Mouse (Mus musculus): ENCODE results near the gene Onecut1. TPM values are rescaled to one million over a fixed set of nuclear protein-coding genes. Genes with fewer than 3 reads are reported as not detected.

The Onecut1 gene
- polyA plus RNA-seq, 1 experiment: 0.06 TPM

DNA sequence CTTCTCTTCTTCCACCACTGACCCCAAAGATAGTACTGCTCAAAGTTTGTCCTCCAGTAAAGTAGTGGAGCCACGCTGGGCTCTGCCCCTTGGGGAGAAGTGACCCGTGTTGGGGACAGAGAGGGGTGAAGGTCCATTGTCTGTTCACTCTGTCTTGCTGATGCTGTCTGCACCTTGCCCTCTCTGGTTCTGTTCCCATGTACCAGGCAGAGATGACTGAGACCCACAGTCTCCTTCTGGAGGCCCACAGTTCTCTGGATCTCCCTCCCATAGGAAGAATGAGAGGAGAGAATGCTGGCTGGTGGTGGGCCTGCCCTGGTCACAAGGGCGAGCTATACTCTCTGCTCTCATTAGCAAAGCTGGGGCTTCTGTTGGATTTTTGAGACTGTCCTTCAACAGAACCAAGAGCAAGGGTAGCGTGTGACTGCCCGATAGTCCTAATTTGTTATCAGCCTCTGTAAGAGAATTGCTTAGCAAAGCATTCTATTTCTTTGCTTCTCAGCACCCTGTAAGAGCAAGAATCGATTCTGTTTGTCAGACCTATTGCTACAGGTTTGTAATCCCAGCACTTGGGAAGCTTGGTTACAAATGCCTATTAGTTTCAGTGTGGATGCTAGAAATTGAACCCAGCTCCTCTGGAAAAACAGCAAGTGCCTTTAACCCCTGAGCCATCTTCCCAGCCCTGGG is 61.7 kb downstream of the Onecut1 start:
- TF ChIP-seq POLR2A (IDR thresholded peaks at IDR 0.05; ENCODE audit: low read depth, low read length) (no peak), CTCF (IDR thresholded peaks at IDR 0.05; ENCODE audit: extremely low read depth, insufficient read depth, insufficient read length, insufficient replicate concordance) (no peak)
- Histone ChIP-seq H3K4me1 (ENCODE audit: control insufficient read depth, insufficient read depth, insufficient read length) (no peaks in the 10 kb centered on the region), H3K27me3 (ENCODE audit: control insufficient read depth, insufficient read depth, low read length) (no peaks in the 10 kb centered on the region), H3K36me3 (ENCODE audit: control insufficient read depth, insufficient read depth, low read length) (no peaks in the 10 kb centered on the region), H3K4me3 (ENCODE audit: extremely low read depth, insufficient read depth, insufficient read length) (no peak overlapping the region), H3K27ac (ENCODE audit: insufficient read depth, low read length) (no peak overlapping the region)
- 86% methylated on average over 6 of the region's 6 CpGs for WGBS
- no peak for DNase-seq (ENCODE audit: low read depth in 1 of 2, low spot score in 2 of 2)

GRCm38 (mm10) chr9:74925220-74925769 is 63.6 kb downstream of the Onecut1 start:
- H3K4me3 ChIP-seq (ENCODE audit: extremely low read depth, insufficient read depth, insufficient read length): no peak overlapping the region
- H3K27ac ChIP-seq (ENCODE audit: insufficient read depth, low read length): no peak overlapping the region
- H3K27me3 ChIP-seq (ENCODE audit: control insufficient read depth, insufficient read depth, low read length): no peaks in the 10 kb centered on the region
- no peak for TF ChIP-seq POLR2A (IDR thresholded peaks at IDR 0.05; ENCODE audit: low read depth, low read length)
- TF ChIP-seq CTCF (IDR thresholded peaks at IDR 0.05; ENCODE audit: extremely low read depth, insufficient read depth, insufficient read length, insufficient replicate concordance): no peak
- H3K4me1 ChIP-seq (ENCODE audit: control insufficient read depth, insufficient read depth, insufficient read length): no peaks in the 10 kb centered on the region
- H3K36me3 ChIP-seq (ENCODE audit: control insufficient read depth, insufficient read depth, low read length): no peaks in the 10 kb centered on the region
- no peak for DNase-seq (ENCODE audit: low read depth in 1 of 2, low spot score in 2 of 2)
- 90% methylated on average over 10 of the region's 10 CpGs for WGBS

- Histone ChIP-seq H3K4me1 (ENCODE audit: control insufficient read depth, insufficient read depth, insufficient read length) (peaks cover 2% of the 10 kb centered on the region; the same call in 1 of the 2 replicates), H3K4me3 (ENCODE audit: extremely low read depth, insufficient read depth, insufficient read length) (no peak overlapping the region), H3K27ac (ENCODE audit: insufficient read depth, low read length) (no peak overlapping the region), H3K36me3 (ENCODE audit: control insufficient read depth, insufficient read depth, low read length) (no peaks in the 10 kb centered on the region), H3K27me3 (ENCODE audit: control insufficient read depth, insufficient read depth, low read length) (no peaks in the 10 kb centered on the region)
- no peak for DNase-seq (ENCODE audit: low read depth in 1 of 2, low spot score in 2 of 2)
- TF ChIP-seq CTCF (IDR thresholded peaks at IDR 0.05; ENCODE audit: extremely low read depth, insufficient read depth, insufficient read length, insufficient replicate concordance): no peak
- TF ChIP-seq POLR2A (IDR thresholded peaks at IDR 0.05; ENCODE audit: low read depth, low read length): no peak
- 95% methylated on average over 4 of the region's 4 CpGs for WGBS
Observed at GRCm38 (mm10) chr9:74929981-74930423, 68.3 kb downstream of the Onecut1 start.

DNA sequence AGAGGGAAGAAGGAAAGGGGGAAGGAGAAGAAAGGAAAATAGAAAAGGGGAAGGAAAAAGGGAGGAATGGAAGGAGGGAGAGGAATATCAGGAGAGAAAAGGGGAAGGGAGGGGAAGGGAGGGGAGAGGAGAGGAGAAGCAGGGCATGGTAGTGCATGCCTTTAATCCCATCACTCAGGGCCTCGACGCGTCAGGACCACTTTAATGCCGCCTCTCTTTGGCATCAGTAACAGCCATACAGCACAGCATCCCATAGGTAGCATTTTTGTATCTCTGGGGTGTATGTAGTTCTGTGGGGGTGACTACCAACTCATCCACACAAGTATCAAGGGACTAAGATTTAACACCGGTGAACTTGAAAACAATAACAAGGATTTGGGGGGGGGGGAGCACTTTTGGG is 68.9 kb downstream of the Onecut1 start:
- Histone ChIP-seq H3K27ac (ENCODE audit: insufficient read depth, low read length) (no peak overlapping the region), H3K36me3 (ENCODE audit: control insufficient read depth, insufficient read depth, low read length) (no peaks in the 10 kb centered on the region), H3K4me3 (ENCODE audit: extremely low read depth, insufficient read depth, insufficient read length) (no peak overlapping the region), H3K27me3 (ENCODE audit: control insufficient read depth, insufficient read depth, low read length) (no peaks in the 10 kb centered on the region), H3K4me1 (ENCODE audit: control insufficient read depth, insufficient read depth, insufficient read length) (peaks cover 4% of the 10 kb centered on the region; the same call in 1 of the 2 replicates)
- 89% methylated on average over 5 of the region's 5 CpGs for WGBS
- no peak for DNase-seq (ENCODE audit: low read depth in 1 of 2, low spot score in 2 of 2)
- TF ChIP-seq POLR2A (IDR thresholded peaks at IDR 0.05; ENCODE audit: low read depth, low read length) (no peak), CTCF (IDR thresholded peaks at IDR 0.05; ENCODE audit: extremely low read depth, insufficient read depth, insufficient read length, insufficient replicate concordance) (no peak)

- Histone ChIP-seq H3K36me3 (ENCODE audit: control insufficient read depth, insufficient read depth, low read length) (no peaks in the 10 kb centered on the region), H3K27me3 (ENCODE audit: control insufficient read depth, insufficient read depth, low read length) (no peaks in the 10 kb centered on the region), H3K4me1 (ENCODE audit: control insufficient read depth, insufficient read depth, insufficient read length) (peaks cover 8% of the 10 kb centered on the region; the same call in 1 of the 2 replicates), H3K27ac (ENCODE audit: insufficient read depth, low read length) (peak overlapping the region; percentile 45), H3K4me3 (ENCODE audit: extremely low read depth, insufficient read depth, insufficient read length) (no peak overlapping the region)
- 52% methylated on average over 3 of the region's 3 CpGs for WGBS
- DNase-seq (ENCODE audit: low read depth in 1 of 2, low spot score in 2 of 2): peak in 1 of 2 experiments; percentile 4
- TF ChIP-seq POLR2A (IDR thresholded peaks at IDR 0.05; ENCODE audit: low read depth, low read length) (no peak), CTCF (IDR thresholded peaks at IDR 0.05; ENCODE audit: extremely low read depth, insufficient read depth, insufficient read length, insufficient replicate concordance) (no peak)
Observed at GRCm38 (mm10) chr9:74935289-74935688, 73.6 kb downstream of the Onecut1 start.

DNA sequence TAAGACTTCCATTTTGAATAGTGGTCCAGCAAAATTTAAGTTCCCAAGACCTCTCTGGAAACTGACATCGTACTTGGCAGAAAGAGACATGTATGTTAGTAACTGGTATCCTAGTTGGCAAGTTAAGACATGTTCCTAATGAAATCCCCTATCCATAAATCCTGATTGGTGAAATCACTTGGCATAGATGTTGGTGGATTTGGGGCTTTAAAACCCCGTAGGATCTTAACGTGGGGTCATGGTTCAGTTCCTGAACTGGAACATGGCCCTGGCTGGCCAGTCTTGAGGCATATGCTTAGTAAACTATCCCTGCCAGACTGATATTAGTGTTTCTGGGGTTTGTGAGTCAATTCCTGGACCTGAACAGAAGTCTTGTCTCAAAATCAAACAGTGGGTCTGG is 76.0 kb downstream of the Onecut1 start:
- no peak for TF ChIP-seq CTCF (IDR thresholded peaks at IDR 0.05; ENCODE audit: extremely low read depth, insufficient read depth, insufficient read length, insufficient replicate concordance)
- no peak for TF ChIP-seq POLR2A (IDR thresholded peaks at IDR 0.05; ENCODE audit: low read depth, low read length)
- H3K4me3 ChIP-seq (ENCODE audit: extremely low read depth, insufficient read depth, insufficient read length): no peak overlapping the region
- WGBS: 92% methylated on average over 3 of the region's 3 CpGs
- no peak overlapping the region for H3K27ac ChIP-seq (ENCODE audit: insufficient read depth, low read length)
- no peaks in the 10 kb centered on the region for H3K36me3 ChIP-seq (ENCODE audit: control insufficient read depth, insufficient read depth, low read length)
- no peak for DNase-seq (ENCODE audit: low read depth in 1 of 2, low spot score in 2 of 2)
- H3K4me1 ChIP-seq (ENCODE audit: control insufficient read depth, insufficient read depth, insufficient read length): peaks cover 8% of the 10 kb centered on the region; the same call in 1 of the 2 replicates
- H3K27me3 ChIP-seq (ENCODE audit: control insufficient read depth, insufficient read depth, low read length): no peaks in the 10 kb centered on the region
